Mouse (Mus musculus): Measurements from ENCODE around the gene Sptb. TPM values are rescaled to one million over a fixed set of nuclear protein-coding genes. Genes with fewer than 3 reads are reported as not detected.

Gene Sptb
- polyA plus RNA-seq, 1 experiment from 2014 or later: 1.4 TPM

DNA sequence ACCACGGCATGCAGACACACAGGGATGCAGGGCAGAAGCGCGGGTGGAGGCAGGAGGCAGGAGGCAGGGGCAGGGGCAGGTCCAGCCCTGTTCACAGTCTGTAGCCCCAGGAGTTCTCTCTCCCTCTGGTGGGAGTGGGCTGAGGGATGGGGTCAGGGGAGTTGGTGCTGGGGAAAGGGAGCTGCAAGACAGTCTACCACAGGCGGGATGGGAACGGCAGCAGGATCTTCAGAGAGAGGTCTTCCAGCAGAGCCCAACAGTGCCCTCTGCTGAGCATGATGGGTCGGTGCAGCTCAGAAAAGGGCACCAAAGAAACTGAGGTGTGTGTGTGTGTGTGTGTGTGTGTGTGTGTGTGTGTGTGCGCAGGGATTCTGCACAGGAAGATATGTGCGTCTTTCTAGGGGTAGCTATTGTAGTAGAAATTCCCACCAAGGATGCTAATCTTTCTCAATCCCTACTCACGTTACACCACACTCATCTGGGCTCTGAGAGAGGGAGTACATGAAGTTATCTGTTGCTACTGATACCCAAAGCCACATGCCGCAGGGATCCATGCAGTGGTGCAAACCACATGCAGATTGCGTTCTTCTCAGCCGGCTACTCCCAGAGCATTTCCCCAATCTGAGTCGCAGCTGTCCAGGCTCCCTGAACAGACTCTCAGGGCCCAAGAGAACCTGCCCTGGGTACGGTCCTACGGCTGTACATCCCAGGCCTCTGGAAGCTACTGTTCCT, 113.9 kb downstream of the Sptb start:
- H3K4me3 ChIP-seq: no peak overlapping the region
- H3K9ac ChIP-seq: no peak overlapping the region
- no peaks in the 10 kb centered on the region for H3K36me3 ChIP-seq
- no peaks in the 10 kb centered on the region for H3K27me3 ChIP-seq
- no peaks in the 10 kb centered on the region for H3K9me3 ChIP-seq
- H3K27ac ChIP-seq: no peak overlapping the region
- H3K4me1 ChIP-seq: peaks cover 40% of the 10 kb centered on the region
- ATAC-seq (ENCODE audit: insufficient number of reproducible peaks, low FRiP score, low TSS enrichment, low read depth): no peak
- no peak overlapping the region for H3K4me2 ChIP-seq
- 52% methylated on average over 15 of the region's 15 CpGs for WGBS

DNA sequence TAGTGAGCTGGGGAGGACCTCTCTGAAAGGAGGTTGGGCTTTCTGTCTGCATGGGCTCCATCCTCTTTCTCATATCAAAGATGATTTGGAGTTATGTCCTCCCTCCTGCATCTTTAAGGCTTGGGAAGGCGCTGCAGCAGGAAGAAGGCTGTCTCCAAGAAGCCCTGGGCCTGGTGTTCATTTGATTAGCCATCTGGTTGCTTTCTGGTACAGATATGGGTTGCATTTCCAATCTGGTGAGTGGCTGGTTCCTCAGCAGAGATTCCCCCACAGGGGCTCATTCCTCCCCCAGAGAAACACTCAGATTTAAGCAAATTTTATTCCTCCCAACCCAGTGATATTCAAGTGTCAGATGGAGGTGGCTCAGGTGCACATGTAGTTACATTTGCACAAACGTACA, 114.5 kb downstream of the Sptb start:
- Histone ChIP-seq H3K4me3 (no peak overlapping the region), H3K4me1 (peaks cover 40% of the 10 kb centered on the region), H3K9ac (no peak overlapping the region), H3K27ac (no peak overlapping the region), H3K27me3 (no peaks in the 10 kb centered on the region), H3K4me2 (no peak overlapping the region), H3K36me3 (no peaks in the 10 kb centered on the region), H3K9me3 (no peaks in the 10 kb centered on the region)
- 75% methylated on average over 2 of the region's 2 CpGs for whole genome bisulfite sequencing
- no peak for ATAC-seq (ENCODE audit: insufficient number of reproducible peaks, low FRiP score, low TSS enrichment, low read depth)

GRCm38 (mm10) chr12:76594556-76594955, 115.8 kb downstream of the Sptb start:
- WGBS: 53% methylated on average over 3 of the region's 3 CpGs
- H3K27ac ChIP-seq: peak overlapping the region; percentile 79

DNA sequence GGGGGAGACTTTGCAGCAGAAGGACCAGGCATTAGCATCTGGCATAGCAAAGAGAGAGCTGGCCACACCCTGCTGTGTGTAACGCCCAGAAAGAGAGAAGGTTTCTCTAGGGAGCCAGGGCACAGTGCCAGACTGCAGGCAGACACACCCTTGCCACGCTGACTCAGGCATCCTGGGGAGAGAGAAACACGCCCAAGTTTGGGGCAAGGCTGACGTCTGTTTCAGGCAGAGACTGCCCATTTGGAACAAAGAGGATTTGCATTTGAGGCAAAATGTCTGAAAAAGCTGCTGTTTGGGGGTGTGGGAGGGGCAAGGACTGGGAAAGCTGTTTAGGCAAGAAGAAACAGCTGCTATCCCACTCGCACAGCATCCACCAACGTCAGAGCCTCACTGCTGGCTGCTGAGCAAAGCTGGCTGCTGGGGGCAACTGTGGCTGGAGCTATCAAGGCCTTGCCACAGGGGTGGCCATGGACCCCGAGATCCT, 116.5 kb downstream of the Sptb start:
- Histone ChIP-seq H3K27ac (peak overlapping the region; percentile 79), H3K4me2 (peak overlapping the region; percentile 15; the same call in 1 of the 2 replicates), H3K27me3 (no peaks in the 10 kb centered on the region), H3K4me1 (peaks cover 54% of the 10 kb centered on the region), H3K9ac (no peak overlapping the region), H3K36me3 (no peaks in the 10 kb centered on the region), H3K9me3 (no peaks in the 10 kb centered on the region), H3K4me3 (no peak overlapping the region)
- WGBS: 11% methylated on average over 7 of the region's 7 CpGs
- 0 out of 2 replicates have a peak, but pooled peaks have one; percentile 25 for ATAC-seq (ENCODE audit: insufficient number of reproducible peaks, low FRiP score, low TSS enrichment, low read depth)

More at GRCm38 (mm10) chr12:76594556-76594955, 115.8 kb downstream of the Sptb start:
- H3K4me1 ChIP-seq: peaks cover 48% of the 10 kb centered on the region
- H3K9ac ChIP-seq: no peak overlapping the region
- no peaks in the 10 kb centered on the region for H3K27me3 ChIP-seq
- H3K36me3 ChIP-seq: no peaks in the 10 kb centered on the region
- ATAC-seq (ENCODE audit: insufficient number of reproducible peaks, low FRiP score, low TSS enrichment, low read depth): no peak
- no peaks in the 10 kb centered on the region for H3K9me3 ChIP-seq
- H3K4me3 ChIP-seq: no peak overlapping the region
- no peak overlapping the region for H3K4me2 ChIP-seq

- no peak for ATAC-seq (ENCODE audit: insufficient number of reproducible peaks, low FRiP score, low TSS enrichment, low read depth)
- 80% methylated on average over 6 of the region's 6 CpGs for WGBS
Measured at GRCm38 (mm10) chr12:76593254-76593653, 117.1 kb downstream of the Sptb start.

GRCm38 (mm10) chr12:76592213-76592612, 118.1 kb downstream of the Sptb start:
- Histone ChIP-seq H3K4me2 (no peak overlapping the region), H3K4me3 (no peak overlapping the region), H3K4me1 (peaks cover 50% of the 10 kb centered on the region), H3K9me3 (no peaks in the 10 kb centered on the region), H3K27ac (no peak overlapping the region), H3K27me3 (no peaks in the 10 kb centered on the region), H3K9ac (no peak overlapping the region), H3K36me3 (no peaks in the 10 kb centered on the region)
- WGBS: 43% methylated on average over 1 of the region's 1 CpGs
- ATAC-seq (ENCODE audit: insufficient number of reproducible peaks, low FRiP score, low TSS enrichment, low read depth): no peak

More at GRCm38 (mm10) chr12:76593254-76593653, 117.1 kb downstream of the Sptb start:
- Histone ChIP-seq H3K36me3 (no peaks in the 10 kb centered on the region), H3K4me2 (no peak overlapping the region), H3K9me3 (no peaks in the 10 kb centered on the region), H3K9ac (no peak overlapping the region), H3K4me3 (no peak overlapping the region), H3K27me3 (no peaks in the 10 kb centered on the region), H3K4me1 (peaks cover 54% of the 10 kb centered on the region), H3K27ac (peak overlapping the region; percentile 79)

DNA sequence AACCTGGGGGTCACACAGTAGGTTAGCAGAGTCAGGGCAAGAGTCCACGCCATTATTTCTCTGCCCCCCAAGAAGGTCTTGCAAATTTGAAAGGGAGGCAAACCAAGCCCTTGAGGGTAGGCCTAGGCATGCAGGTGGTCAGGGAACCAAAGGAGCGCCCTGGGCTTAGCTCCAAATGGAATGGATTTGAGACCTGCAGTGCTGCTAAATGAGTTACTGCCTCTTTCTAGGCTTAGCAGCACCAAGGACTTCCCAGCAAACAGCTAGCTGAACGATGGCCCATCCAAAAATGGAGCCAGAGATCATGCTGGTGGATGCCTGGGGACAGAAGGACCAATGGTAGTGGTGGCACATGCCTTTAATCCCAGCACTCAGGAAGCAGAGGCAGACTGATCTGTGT, 119.3 kb downstream of the Sptb start:
- H3K4me1 ChIP-seq: peaks cover 43% of the 10 kb centered on the region
- no peak overlapping the region for H3K9ac ChIP-seq
- H3K27ac ChIP-seq: no peak overlapping the region
- 78% methylated on average over 3 of the region's 3 CpGs for WGBS
- H3K36me3 ChIP-seq: no peaks in the 10 kb centered on the region
- no peaks in the 10 kb centered on the region for H3K27me3 ChIP-seq
- no peak overlapping the region for H3K4me3 ChIP-seq
- H3K9me3 ChIP-seq: no peaks in the 10 kb centered on the region
- ATAC-seq (ENCODE audit: insufficient number of reproducible peaks, low FRiP score, low TSS enrichment, low read depth): no peak
- no peak overlapping the region for H3K4me2 ChIP-seq

- WGBS: 37% methylated on average over 6 of the region's 6 CpGs
- Histone ChIP-seq H3K27ac (peak overlapping the region; percentile 47; the same call in 1 of the 2 replicates), H3K9ac (no peak overlapping the region), H3K36me3 (no peaks in the 10 kb centered on the region), H3K4me1 (peaks cover 31% of the 10 kb centered on the region), H3K4me3 (no peak overlapping the region), H3K4me2 (no peak overlapping the region), H3K27me3 (no peaks in the 10 kb centered on the region), H3K9me3 (no peaks in the 10 kb centered on the region)
- no peak for ATAC-seq (ENCODE audit: insufficient number of reproducible peaks, low FRiP score, low TSS enrichment, low read depth)
Measured at GRCm38 (mm10) chr12:76589531-76589930, 120.8 kb downstream of the Sptb start.

DNA sequence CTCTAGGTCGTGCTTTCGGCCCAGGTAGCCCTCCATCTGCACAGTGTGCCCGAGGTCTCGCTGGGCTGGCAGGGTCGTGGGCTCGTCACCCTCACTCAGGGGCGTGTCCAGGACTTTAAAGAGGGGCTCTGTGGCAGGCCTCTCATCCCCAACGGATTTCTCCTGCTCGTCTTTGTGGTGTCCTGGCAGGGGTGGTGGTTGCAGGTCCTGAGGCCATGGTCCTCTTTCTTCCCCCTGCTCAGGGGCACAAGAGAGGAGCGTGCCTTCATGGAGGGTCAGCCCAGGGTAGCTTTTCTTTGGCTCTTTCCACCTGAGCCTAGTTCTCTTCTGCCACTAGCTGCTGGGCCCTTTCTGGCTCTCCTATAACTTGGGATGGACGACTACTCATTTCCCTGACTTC, 123.0 kb downstream of the Sptb start:
- H3K36me3 ChIP-seq: no peaks in the 10 kb centered on the region
- no peaks in the 10 kb centered on the region for H3K27me3 ChIP-seq
- no peak overlapping the region for H3K4me3 ChIP-seq
- no peaks in the 10 kb centered on the region for H3K9me3 ChIP-seq
- 65% methylated on average over 11 of the region's 11 CpGs for WGBS
- no peak overlapping the region for H3K4me2 ChIP-seq
- H3K27ac ChIP-seq: no peak overlapping the region
- no peak overlapping the region for H3K9ac ChIP-seq
- ATAC-seq (ENCODE audit: insufficient number of reproducible peaks, low FRiP score, low TSS enrichment, low read depth): no peak
- H3K4me1 ChIP-seq: peaks cover 24% of the 10 kb centered on the region

- no peak overlapping the region for H3K4me3 ChIP-seq
- H3K27ac ChIP-seq: no peak overlapping the region
- no peaks in the 10 kb centered on the region for H3K9me3 ChIP-seq
- H3K9ac ChIP-seq: no peak overlapping the region
- peaks cover 2% of the 10 kb centered on the region; the same call in 1 of the 2 replicates for H3K36me3 ChIP-seq
- ATAC-seq (ENCODE audit: insufficient number of reproducible peaks, low FRiP score, low TSS enrichment, low read depth): no peak
- H3K27me3 ChIP-seq: no peaks in the 10 kb centered on the region
- H3K4me2 ChIP-seq: no peak overlapping the region
- peaks cover 21% of the 10 kb centered on the region for H3K4me1 ChIP-seq
Measured at GRCm38 (mm10) chr12:76585028-76585427, 125.3 kb downstream of the Sptb start.

DNA sequence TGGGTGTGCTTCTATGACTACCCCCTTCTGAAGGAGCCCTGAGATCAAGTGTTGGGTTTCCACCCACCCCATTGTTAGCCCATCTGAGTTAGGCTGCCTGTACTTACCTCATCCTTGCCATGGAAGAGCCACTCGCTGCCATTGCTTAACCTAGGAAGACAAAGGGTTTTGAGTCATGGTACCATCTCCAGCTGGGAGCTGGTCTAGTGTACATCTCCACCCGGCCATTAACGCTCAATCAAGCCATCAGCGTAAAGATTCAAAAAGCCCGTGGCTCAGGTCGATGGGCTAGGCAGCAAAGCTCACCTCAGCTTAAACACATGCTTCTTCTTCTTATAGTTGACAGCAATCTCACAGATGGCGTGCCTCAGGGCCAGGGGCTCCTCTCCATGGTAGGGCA, 126.9 kb downstream of the Sptb start:
- Histone ChIP-seq H3K4me1 (peaks cover 10% of the 10 kb centered on the region), H3K4me3 (no peak overlapping the region), H3K27ac (no peak overlapping the region), H3K27me3 (no peaks in the 10 kb centered on the region), H3K9ac (no peak overlapping the region), H3K9me3 (no peaks in the 10 kb centered on the region), H3K36me3 (peaks cover 10% of the 10 kb centered on the region; the same call in 1 of the 2 replicates), H3K4me2 (no peak overlapping the region)
- no peak for ATAC-seq (ENCODE audit: insufficient number of reproducible peaks, low FRiP score, low TSS enrichment, low read depth)
- 84% methylated on average over 7 of the region's 7 CpGs for WGBS

DNA sequence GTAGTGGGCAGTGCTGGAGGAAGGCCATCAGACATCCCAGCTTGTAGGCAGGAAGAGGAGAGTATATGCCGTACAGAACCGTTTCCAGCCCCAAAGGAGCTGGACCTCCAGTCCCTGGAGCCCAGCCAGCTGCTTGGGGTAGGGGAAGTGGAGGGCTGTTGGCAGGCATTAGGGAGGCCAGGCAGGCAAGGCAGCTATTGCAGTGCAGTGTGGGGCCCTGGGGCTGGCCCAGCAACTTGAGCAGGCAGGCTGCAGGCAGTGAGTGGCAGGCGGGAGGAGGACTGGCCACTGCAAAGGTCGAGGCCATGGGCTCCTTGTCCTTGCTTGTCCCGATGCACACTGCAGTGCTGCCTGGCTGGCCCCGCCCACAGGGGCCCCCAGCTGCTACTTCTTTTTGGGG, 127.5 kb downstream of the Sptb start:
- Histone ChIP-seq H3K4me2 (peak overlapping the region; percentile 10; the same call in 1 of the 2 replicates), H3K36me3 (peaks cover 16% of the 10 kb centered on the region), H3K27ac (peak overlapping the region; percentile 59; the same call in 1 of the 2 replicates), H3K4me1 (peaks cover 10% of the 10 kb centered on the region), H3K27me3 (no peaks in the 10 kb centered on the region), H3K9me3 (no peaks in the 10 kb centered on the region), H3K9ac (no peak overlapping the region), H3K4me3 (no peak overlapping the region)
- ATAC-seq (ENCODE audit: insufficient number of reproducible peaks, low FRiP score, low TSS enrichment, low read depth): peak; percentile 62
- 23% methylated on average over 6 of the region's 6 CpGs for WGBS
